Mouse (Mus musculus) limb, embryonic 11.5 days (tissue): ENCODE results near the gene Gm39115. TPM values are rescaled to one million over a fixed set of nuclear protein-coding genes. Genes with fewer than 3 reads are reported as not detected.
"Not testable (repeated sequence)": the region's sequence is repeated elsewhere in the genome, so short reads cannot be mapped to it uniquely, and the experiment has no call there.

Experiments used
- ATAC-seq: fragments of 200-750 bp; cut with Nextera tagmentation; 2 replicates; pipeline ENCODE4 v1.8.0; 2017; ENCODE audit warnings: low read depth; ENCODE audit not compliant: insufficient number of reproducible peaks, low FRiP score, low TSS enrichment
- DNase-seq: peaks from one replicate; pipeline ENCODE4 v3.0.0-alpha.2; 2015; ENCODE audit warnings: low spot score
- H3K27ac ChIP-seq: fragments of 300-500 bp; sonication (generic); replicated peaks from 2 replicates; pipeline ENCODE4 v1.5.1; 2014; ENCODE audit warnings: low read depth, mild to moderate bottlenecking, low read length
- H3K27me3 ChIP-seq: fragments of 300-500 bp; sonication (generic); 2 replicates; pipeline ENCODE4 v1.6.1; 2014; ENCODE audit warnings: mild to moderate bottlenecking, low read length, mixed read lengths; ENCODE audit not compliant: control insufficient read depth, insufficient read depth
- H3K36me3 ChIP-seq: fragments of 300-500 bp; sonication (generic); 2 replicates; pipeline ENCODE4 v1.6.1; 2014; ENCODE audit warnings: mild to moderate bottlenecking, low read length, moderate library complexity, mixed read lengths; ENCODE audit not compliant: control insufficient read depth, insufficient read depth
- H3K4me1 ChIP-seq: fragments of 300-500 bp; sonication (generic); 2 replicates; pipeline ENCODE4 v1.6.1; 2014; ENCODE audit warnings: low read length, mixed read lengths; ENCODE audit not compliant: control insufficient read depth, insufficient read depth
- H3K4me2 ChIP-seq: fragments of 300-500 bp; sonication (generic); 2 replicates; pipeline ENCODE4 v1.6.1; 2014; ENCODE audit warnings: low read depth, mild to moderate bottlenecking, moderate library complexity; ENCODE audit not compliant: severe bottlenecking
- H3K4me3 ChIP-seq: fragments of 300-500 bp; sonication (generic); 2 replicates; pipeline ENCODE4 v1.5.1; 2014; ENCODE audit warnings: low read depth, low read length
- H3K9ac ChIP-seq: fragments of 300-500 bp; sonication (generic); 2 replicates; pipeline ENCODE4 v1.6.1; 2014; ENCODE audit warnings: mild to moderate bottlenecking, low read length
- H3K9me3 ChIP-seq: fragments of 300-500 bp; sonication (generic); 2 replicates; pipeline ENCODE4 v1.6.1; 2016; ENCODE audit warnings: low read length; ENCODE audit not compliant: control insufficient read depth
- WGBS: fragments of 180-500 bp; shearing (Covaris S2); extraction: QIAGEN DNeasy Blood & Tissue Kit; methylation state at CpG from one replicate; pipeline ENCODE4 v1.1.7; 2014; 5-methylcytosine and 5-hydroxymethylcytosine counted together
- polyA plus RNA-seq: library from polyadenylated mRNA; unstranded; fragments of >200 nt; fragmentation: Nextera tagmentation; extraction: Ambion mirVana; gene quantifications from 2 replicates; pipeline ENCODE4 v1.2.1, GENCODE M21; 2014

Gene Gm39115
- polyA plus RNA-seq = not detected in 2 replicates

DNA sequence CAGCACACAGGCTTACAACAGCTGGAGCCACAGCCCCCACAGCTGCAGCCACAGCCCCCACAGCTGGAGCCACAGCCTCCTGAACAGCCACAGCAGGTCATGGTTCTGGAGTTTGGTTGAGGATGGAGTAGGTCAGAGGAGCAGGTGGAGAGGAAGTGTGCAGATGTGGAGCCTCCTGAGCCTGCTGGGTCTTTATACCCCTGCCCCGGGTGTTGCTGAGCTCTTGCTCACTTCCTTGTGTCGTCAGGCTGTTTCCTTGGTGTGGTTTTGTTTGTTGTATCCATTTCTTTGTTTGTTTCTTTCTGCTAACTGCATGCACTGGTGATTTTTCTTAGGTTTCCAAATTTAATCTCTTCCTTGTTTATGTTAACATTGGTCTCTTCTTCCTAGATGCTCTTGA lies at the start of gene Gm39115:
TSS of gene Gm39115 (minus strand) at position 101 of the 400 bp plus-strand sequence.
- not testable (repeated sequence) for H3K9ac ChIP-seq, H3K27me3 ChIP-seq, H3K27ac ChIP-seq, H3K4me2 ChIP-seq, H3K36me3 ChIP-seq, H3K9me3 ChIP-seq, ATAC-seq, H3K4me3 ChIP-seq, H3K4me1 ChIP-seq, DNase-seq
- WGBS = 51% methylated on average over 2 of the region's 2 CpGs

DNA sequence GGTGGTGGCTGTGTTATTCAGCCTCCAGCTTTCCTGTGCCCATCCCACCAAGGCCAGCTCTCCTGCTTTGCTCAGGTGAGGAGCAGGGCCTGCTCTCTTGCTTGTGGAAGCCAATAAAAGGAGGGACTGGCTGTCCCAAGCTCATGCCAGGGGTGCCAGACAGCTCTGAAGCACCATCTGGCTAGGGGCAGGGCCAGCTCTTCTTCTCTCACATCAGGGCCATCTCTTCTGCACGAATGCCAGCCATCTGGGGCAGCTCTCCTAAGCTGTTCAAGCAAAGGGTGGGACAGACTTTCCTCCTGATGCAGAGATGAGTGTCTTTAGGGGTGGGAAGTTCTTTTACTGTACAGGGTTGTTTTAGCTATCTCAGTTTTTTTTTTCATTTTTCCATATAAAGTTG lies 45.2 kb upstream of the Gm39115 start:
- Histone ChIP-seq H3K9me3 (no peaks in the 10 kb centered on the region), H3K4me2 (no peak overlapping the region), H3K9ac (no peak overlapping the region), H3K36me3 (no peaks in the 10 kb centered on the region), H3K4me3 (no peak overlapping the region), H3K27me3 (no peaks in the 10 kb centered on the region), H3K4me1 (no peaks in the 10 kb centered on the region), H3K27ac (no peak overlapping the region)
- ATAC-seq (no peak), DNase-seq (no peak)
- WGBS = 50% methylated on average over 1 of the region's 1 CpGs

DNA sequence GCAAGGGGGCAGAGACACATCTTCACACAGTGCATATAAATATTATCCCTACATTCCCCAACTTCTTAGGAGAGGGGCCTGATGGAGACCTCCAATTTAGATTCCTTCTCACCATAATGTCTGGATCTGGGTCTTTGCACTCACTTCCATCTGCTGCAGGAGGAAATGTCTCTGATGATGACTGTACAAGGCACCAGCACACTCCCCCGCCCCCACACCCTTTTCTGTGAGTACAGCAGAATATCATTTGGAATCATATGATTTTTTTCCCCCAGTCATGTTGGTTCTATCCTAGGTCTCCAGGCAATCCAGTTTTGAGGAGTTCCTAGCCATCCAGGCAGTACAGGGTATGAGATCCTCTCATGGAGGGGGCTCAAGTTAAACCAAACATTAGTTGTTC lies 42.9 kb upstream of the Gm39115 start:
- 90% methylated on average over 1 of the region's 1 CpGs for WGBS
- Histone ChIP-seq H3K27me3 (no peaks in the 10 kb centered on the region), H3K4me3 (no peak overlapping the region), H3K36me3 (no peaks in the 10 kb centered on the region), H3K4me1 (no peaks in the 10 kb centered on the region), H3K27ac (no peak overlapping the region), H3K4me2 (no peak overlapping the region), H3K9me3 (no peaks in the 10 kb centered on the region), H3K9ac (no peak overlapping the region)
- ATAC-seq (no peak), DNase-seq (no peak)

DNA sequence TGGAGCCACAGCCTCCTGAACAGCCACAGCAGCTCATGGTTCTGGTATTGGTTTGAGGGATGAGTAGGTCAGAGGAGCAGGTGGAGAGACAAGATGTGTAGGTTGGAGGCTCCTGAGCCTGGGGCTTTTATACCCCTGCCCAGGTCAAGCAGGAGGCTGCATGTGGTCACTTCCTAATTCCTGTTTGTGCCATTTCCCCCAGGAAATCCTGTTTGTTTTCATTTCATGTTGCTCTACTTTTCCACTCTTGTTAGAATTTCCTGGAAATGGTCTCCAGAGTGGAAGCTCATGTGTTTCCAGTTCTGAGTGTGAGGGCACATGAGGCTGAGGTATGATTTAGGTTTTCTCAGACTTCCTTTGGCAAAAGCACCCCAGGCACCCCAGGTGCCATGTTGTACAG lies 40.1 kb upstream of the Gm39115 start, which contains the start of gene Krtap5-2:
TSS of gene Krtap5-2 (minus strand) at position 101 of the 400 bp plus-strand sequence.
- ATAC-seq, H3K4me1 ChIP-seq, H3K9me3 ChIP-seq, H3K9ac ChIP-seq, H3K4me3 ChIP-seq, DNase-seq, H3K27me3 ChIP-seq, H3K27ac ChIP-seq, H3K36me3 ChIP-seq, H3K4me2 ChIP-seq: not testable (repeated sequence)

DNA sequence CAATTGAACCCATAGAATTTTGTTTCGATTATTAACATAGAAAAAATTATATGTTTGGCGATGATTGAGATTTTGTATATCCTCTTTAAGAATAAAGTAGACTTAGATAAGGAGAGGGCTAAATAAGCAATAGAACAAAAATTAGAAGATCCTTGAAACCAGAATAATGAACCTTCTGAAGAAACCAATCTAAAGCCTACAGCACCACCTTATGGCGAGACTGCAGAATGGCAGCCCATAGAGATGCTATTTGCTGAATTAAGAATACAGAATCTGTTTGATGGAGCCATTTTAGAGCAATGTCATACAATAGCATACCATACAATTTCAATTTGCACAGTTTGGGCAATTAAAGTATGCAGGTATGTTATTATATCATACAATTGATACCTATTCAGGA lies 34.0 kb upstream of the Gm39115 start:
- Histone ChIP-seq H3K36me3 (no peaks in the 10 kb centered on the region), H3K27me3 (no peaks in the 10 kb centered on the region), H3K9ac (no peak overlapping the region), H3K4me2 (no peak overlapping the region), H3K4me1 (no peaks in the 10 kb centered on the region), H3K27ac (no peak overlapping the region), H3K9me3 (no peaks in the 10 kb centered on the region), H3K4me3 (no peak overlapping the region)
- ATAC-seq (no peak), DNase-seq (no peak)
- 44% methylated on average over 3 of the region's 3 CpGs for WGBS

DNA sequence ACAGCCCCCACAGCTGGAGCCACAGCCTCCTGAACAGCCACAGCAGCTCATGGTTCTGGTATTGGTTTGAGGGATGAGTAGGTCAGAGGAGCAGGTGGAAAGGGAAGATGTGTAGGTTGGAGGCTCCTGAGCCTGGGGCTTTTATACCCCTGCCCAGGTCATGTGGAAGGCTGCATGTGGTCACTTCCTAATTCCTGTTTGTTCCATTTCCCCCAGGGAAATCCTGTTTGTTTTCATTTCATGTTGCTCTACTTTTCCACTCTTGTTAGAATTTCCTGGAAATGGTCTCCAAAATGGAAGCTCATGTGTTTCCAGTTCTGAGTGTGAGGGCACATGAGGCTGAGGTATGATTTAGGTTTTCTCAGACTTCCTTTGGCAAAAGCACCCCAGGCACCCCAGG lies 29.8 kb upstream of the Gm39115 start, which contains the start of gene Gm4553:
TSS of gene Gm4553 (minus strand) at position 101 of the 400 bp plus-strand sequence.
- H3K4me3 ChIP-seq, H3K27ac ChIP-seq, H3K4me2 ChIP-seq, H3K36me3 ChIP-seq, ATAC-seq, H3K9ac ChIP-seq, H3K9me3 ChIP-seq, H3K4me1 ChIP-seq, H3K27me3 ChIP-seq, DNase-seq: not testable (repeated sequence)

DNA sequence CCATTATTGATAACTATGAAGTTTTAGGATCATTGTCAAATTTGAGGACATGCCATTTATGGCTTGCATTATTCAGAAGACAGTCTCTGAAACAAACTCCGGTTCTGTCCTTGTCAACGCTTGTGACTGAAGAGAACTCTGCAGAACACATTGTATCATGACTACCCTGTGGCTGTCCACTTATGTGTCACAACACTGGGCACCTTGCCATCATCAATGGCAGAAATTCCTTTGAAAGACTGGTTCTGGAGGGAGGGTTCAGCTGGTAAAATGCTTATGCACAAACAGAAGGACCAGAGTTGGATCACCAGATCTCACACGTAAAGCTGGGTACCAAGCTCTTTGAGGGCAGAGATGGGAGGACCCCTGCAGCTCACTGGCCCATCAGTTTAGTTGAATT lies 23.5 kb upstream of the Gm39115 start:
- no peak overlapping the region for H3K9ac ChIP-seq
- H3K27ac ChIP-seq = no peak overlapping the region
- H3K4me1 ChIP-seq = no peaks in the 10 kb centered on the region
- DNase-seq (no peak), ATAC-seq (no peak)
- no peaks in the 10 kb centered on the region for H3K9me3 ChIP-seq
- WGBS = 88% methylated on average over 3 of the region's 3 CpGs
- H3K4me3 ChIP-seq = no peak overlapping the region
- H3K27me3 ChIP-seq = no peaks in the 10 kb centered on the region
- H3K4me2 ChIP-seq = no peak overlapping the region
- H3K36me3 ChIP-seq = no peaks in the 10 kb centered on the region

DNA sequence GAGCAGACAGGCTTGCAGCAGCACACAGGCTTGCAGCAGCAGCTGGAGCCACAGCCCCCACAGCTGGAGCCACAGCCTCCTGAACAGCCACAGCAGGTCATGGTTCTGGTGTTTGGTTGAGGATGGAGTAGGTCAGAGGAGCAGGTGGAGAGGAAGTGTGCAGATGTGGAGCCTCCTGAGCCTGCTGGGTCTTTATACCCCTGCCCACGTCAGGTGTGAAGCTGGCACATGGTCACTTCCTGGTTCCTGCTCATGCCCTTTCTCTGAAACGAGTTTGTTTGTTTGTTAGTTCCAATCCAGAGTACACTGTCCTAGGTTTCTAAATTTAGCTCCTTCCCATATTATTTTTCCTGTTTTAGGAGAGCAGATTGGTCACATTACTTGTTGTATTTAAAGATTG lies 21.2 kb upstream of the Gm39115 start, which contains the start of gene Gm29735:
TSS of gene Gm29735 (minus strand) at position 101 of the 400 bp plus-strand sequence.
- H3K27me3 ChIP-seq, H3K9me3 ChIP-seq, H3K4me1 ChIP-seq, H3K9ac ChIP-seq, H3K4me3 ChIP-seq, ATAC-seq, H3K4me2 ChIP-seq, DNase-seq, H3K27ac ChIP-seq, H3K36me3 ChIP-seq: not testable (repeated sequence)
- WGBS = 43% methylated on average over 2 of the region's 2 CpGs

DNA sequence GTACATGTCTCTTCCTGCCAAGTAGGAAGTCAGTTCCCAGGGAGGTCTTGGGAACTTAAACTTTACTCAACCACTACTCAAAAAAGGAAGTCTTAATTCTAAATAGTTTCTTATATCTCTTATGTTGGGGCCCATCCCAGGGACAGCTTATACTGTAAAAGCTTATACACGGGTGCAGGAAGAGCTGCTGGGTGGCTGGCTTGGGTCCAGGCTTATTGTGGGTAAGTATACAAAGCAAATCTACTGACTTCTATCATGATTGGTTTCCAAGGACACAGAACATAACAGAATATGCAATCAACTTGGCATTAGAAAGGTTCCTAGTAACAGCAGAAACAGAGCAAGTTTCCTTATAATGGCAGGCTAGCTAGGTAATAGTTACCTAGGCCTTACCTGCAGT lies 19.5 kb upstream of the Gm39115 start:
- 72% methylated on average over 1 of the region's 1 CpGs for WGBS
- no peak for ATAC-seq

More for the DNA sequence above, 19.5 kb upstream of the Gm39115 start:
- Histone ChIP-seq H3K36me3 (no peaks in the 10 kb centered on the region), H3K9ac (no peak overlapping the region), H3K27me3 (no peaks in the 10 kb centered on the region), H3K4me2 (no peak overlapping the region), H3K4me3 (no peak overlapping the region), H3K27ac (no peak overlapping the region), H3K4me1 (no peaks in the 10 kb centered on the region), H3K9me3 (no peaks in the 10 kb centered on the region)
- no peak for DNase-seq
